Mouse (Mus musculus): Measurements from ENCODE around the gene Cxcl16. TPM values are rescaled to one million over a fixed set of nuclear protein-coding genes. Genes with fewer than 3 reads are reported as not detected.

The Cxcl16 gene
- polyA plus RNA-seq, 1 experiment from 2014 or later: 2.6 TPM

Small RNA genes lying within 50 kb of the gene (microRNA-seq; reads per million reads assigned to microRNA genes)
- gene Mir7115: not detected

Other genes with a start within 250 kb of the Cxcl16 start
- gene Slc16a11, start 247.2 kb downstream of the Cxcl16 start, polyA plus RNA-seq (2015; fragmentation: Nextera tagmentation; extraction: Ambion mirVana): 1.9 and 3.5 TPM in 2 replicates
- gene Slc16a13, start 238.9 kb downstream of the Cxcl16 start, polyA plus RNA-seq (2015; fragmentation: Nextera tagmentation; extraction: Ambion mirVana): 9.8 and 13.0 TPM in 2 replicates
- gene Bcl6b, start 230.2 kb downstream of the Cxcl16 start, polyA plus RNA-seq (2015; fragmentation: Nextera tagmentation; extraction: Ambion mirVana): 11.1 and 11.3 TPM in 2 replicates
- gene 0610010K14Rik, start 222.1 kb downstream of the Cxcl16 start, polyA plus RNA-seq (2015; fragmentation: Nextera tagmentation; extraction: Ambion mirVana): 188 and 200 TPM in 2 replicates
- gene Gm21988, start 220.2 kb downstream of the Cxcl16 start, polyA plus RNA-seq (2015; fragmentation: Nextera tagmentation; extraction: Ambion mirVana): 11.7 and 13.9 TPM in 2 replicates
- gene Rnasek, start 220.1 kb downstream of the Cxcl16 start, polyA plus RNA-seq (2015; fragmentation: Nextera tagmentation; extraction: Ambion mirVana): 168 and 170 TPM in 2 replicates
- gene Alox12, start 204.6 kb downstream of the Cxcl16 start, polyA plus RNA-seq (2015; fragmentation: Nextera tagmentation; extraction: Ambion mirVana): 6.7 and 7.6 TPM in 2 replicates
- gene Alox12e, start 137.4 kb downstream of the Cxcl16 start, polyA plus RNA-seq (2015; fragmentation: Nextera tagmentation; extraction: Ambion mirVana): 0.32 and 0.67 TPM in 2 replicates
- 0.87 and 1.3 TPM in 2 replicates for gene Alox15, start 108.0 kb downstream of the Cxcl16 start, polyA plus RNA-seq (2015; fragmentation: Nextera tagmentation; extraction: Ambion mirVana)
- 37.1 and 42.1 TPM in 2 replicates for gene Pelp1, start 50.0 kb downstream of the Cxcl16 start, polyA plus RNA-seq (2015; fragmentation: Nextera tagmentation; extraction: Ambion mirVana)
- 18.1 and 19.4 TPM in 2 replicates for gene Arrb2, start 27.3 kb downstream of the Cxcl16 start, polyA plus RNA-seq (2015; fragmentation: Nextera tagmentation; extraction: Ambion mirVana)
- 40.8 and 44.7 TPM in 2 replicates for gene Med11, start 8.1 kb downstream of the Cxcl16 start, polyA plus RNA-seq (2015; fragmentation: Nextera tagmentation; extraction: Ambion mirVana)
- 0.59 and 0.78 TPM in 2 replicates for gene Zmynd15, start 551 bp downstream of the Cxcl16 start, polyA plus RNA-seq (2015; fragmentation: Nextera tagmentation; extraction: Ambion mirVana)
- 0.69 TPM in 1 of 2 replicates, not detected in the other for gene Tm4sf5, start 45.3 kb upstream of the Cxcl16 start, polyA plus RNA-seq (2015; fragmentation: Nextera tagmentation; extraction: Ambion mirVana)
- 0.56 TPM in 1 of 2 replicates, not detected in the other for gene Vmo1, start 54.6 kb upstream of the Cxcl16 start, polyA plus RNA-seq (2015; fragmentation: Nextera tagmentation; extraction: Ambion mirVana)
- gene Gltpd2, start 59.2 kb upstream of the Cxcl16 start, polyA plus RNA-seq (2015; fragmentation: Nextera tagmentation; extraction: Ambion mirVana): 0.45 TPM in 1 of 2 replicates, not detected in the other
- 837 and 839 TPM in 2 replicates for gene Psmb6, start 65.4 kb upstream of the Cxcl16 start, polyA plus RNA-seq (2015; fragmentation: Nextera tagmentation; extraction: Ambion mirVana)
- gene Gm40193, start 73.0 kb upstream of the Cxcl16 start, polyA plus RNA-seq (2015; fragmentation: Nextera tagmentation; extraction: Ambion mirVana): not detected in 2 replicates
- 5.3 and 6.5 TPM in 2 replicates for gene Pld2, start 80.1 kb upstream of the Cxcl16 start, polyA plus RNA-seq (2015; fragmentation: Nextera tagmentation; extraction: Ambion mirVana)
- 14.6 and 16.5 TPM in 2 replicates for gene Mink1, start 102.9 kb upstream of the Cxcl16 start, polyA plus RNA-seq (2015; fragmentation: Nextera tagmentation; extraction: Ambion mirVana)
- not detected in 2 replicates for gene 4930544D05Rik, start 155.9 kb upstream of the Cxcl16 start, polyA plus RNA-seq (2015; fragmentation: Nextera tagmentation; extraction: Ambion mirVana)
- not detected in 2 replicates for gene Chrne, start 159.2 kb upstream of the Cxcl16 start, polyA plus RNA-seq (2015; fragmentation: Nextera tagmentation; extraction: Ambion mirVana)
- gene Gp1ba, start 179.1 kb upstream of the Cxcl16 start, polyA plus RNA-seq (2015; fragmentation: Nextera tagmentation; extraction: Ambion mirVana): 0.10 and 0.37 TPM in 2 replicates
- 131 and 135 TPM in 2 replicates for gene Rnf167, start 187.3 kb upstream of the Cxcl16 start, polyA plus RNA-seq (2015; fragmentation: Nextera tagmentation; extraction: Ambion mirVana)
- gene Slc25a11, start 187.5 kb upstream of the Cxcl16 start, polyA plus RNA-seq (2015; fragmentation: Nextera tagmentation; extraction: Ambion mirVana): 167 and 170 TPM in 2 replicates
- 1,478 and 1,672 TPM in 2 replicates for gene Pfn1, start 194.7 kb upstream of the Cxcl16 start, polyA plus RNA-seq (2015; fragmentation: Nextera tagmentation; extraction: Ambion mirVana)
- 18.3 and 19.7 TPM in 2 replicates for gene Eno3, start 197.2 kb upstream of the Cxcl16 start, polyA plus RNA-seq (2015; fragmentation: Nextera tagmentation; extraction: Ambion mirVana)
- gene Spag7, start 209.4 kb upstream of the Cxcl16 start, polyA plus RNA-seq (2015; fragmentation: Nextera tagmentation; extraction: Ambion mirVana): 159 and 163 TPM in 2 replicates
- gene Camta2, start 228.1 kb upstream of the Cxcl16 start, polyA plus RNA-seq (2015; fragmentation: Nextera tagmentation; extraction: Ambion mirVana): 13.4 TPM in 2 replicates
- 1.1 and 1.3 TPM in 2 replicates for gene Inca1, start 240.2 kb upstream of the Cxcl16 start, polyA plus RNA-seq (2015; fragmentation: Nextera tagmentation; extraction: Ambion mirVana)
- 4.2 and 4.5 TPM in 2 replicates for gene Kif1c, start 240.6 kb upstream of the Cxcl16 start, polyA plus RNA-seq (2015; fragmentation: Nextera tagmentation; extraction: Ambion mirVana)

Data from embryonic facial prominence, embryonic 13.5 days (tissue).